Mouse (Mus musculus) heart, postnatal 0 days (tissue): ENCODE measurements at regions not wholly inside any gene's neighbourhood (a gene's known extent, or its start where the extent isn't known, plus 50 kb on each side); places are given as distances from the start of the nearest gene placed in this dataset.

ENCODE experiments used
- CTCF ChIP-seq: IDR thresholded peaks from 2 replicates; pipeline ENCODE4 v1.5.1; 2016; ENCODE audit warnings: antibody characterized with exemption, control low read depth, low read depth
- EP300 ChIP-seq: IDR thresholded peaks from 2 replicates; pipeline ENCODE4 v1.6.1; 2016; ENCODE audit warnings: antibody characterized with exemption, low read depth

GRCm38 (mm10) chr4:84153571-84153970 lies 521.5 kb downstream of the Bnc2 start:
- TF ChIP-seq CTCF: no peak
- no peak for TF ChIP-seq EP300
